Mouse (Mus musculus): ENCODE measurements around the gene Hmga2. TPM values are rescaled to one million over a fixed set of nuclear protein-coding genes. Genes with fewer than 3 reads are reported as not detected.

The Hmga2 gene
- polyA plus RNA-seq (2015; fragmentation: Nextera tagmentation; extraction: Ambion mirVana), result 4.3 and 5.1 TPM in 2 replicates

DNA sequence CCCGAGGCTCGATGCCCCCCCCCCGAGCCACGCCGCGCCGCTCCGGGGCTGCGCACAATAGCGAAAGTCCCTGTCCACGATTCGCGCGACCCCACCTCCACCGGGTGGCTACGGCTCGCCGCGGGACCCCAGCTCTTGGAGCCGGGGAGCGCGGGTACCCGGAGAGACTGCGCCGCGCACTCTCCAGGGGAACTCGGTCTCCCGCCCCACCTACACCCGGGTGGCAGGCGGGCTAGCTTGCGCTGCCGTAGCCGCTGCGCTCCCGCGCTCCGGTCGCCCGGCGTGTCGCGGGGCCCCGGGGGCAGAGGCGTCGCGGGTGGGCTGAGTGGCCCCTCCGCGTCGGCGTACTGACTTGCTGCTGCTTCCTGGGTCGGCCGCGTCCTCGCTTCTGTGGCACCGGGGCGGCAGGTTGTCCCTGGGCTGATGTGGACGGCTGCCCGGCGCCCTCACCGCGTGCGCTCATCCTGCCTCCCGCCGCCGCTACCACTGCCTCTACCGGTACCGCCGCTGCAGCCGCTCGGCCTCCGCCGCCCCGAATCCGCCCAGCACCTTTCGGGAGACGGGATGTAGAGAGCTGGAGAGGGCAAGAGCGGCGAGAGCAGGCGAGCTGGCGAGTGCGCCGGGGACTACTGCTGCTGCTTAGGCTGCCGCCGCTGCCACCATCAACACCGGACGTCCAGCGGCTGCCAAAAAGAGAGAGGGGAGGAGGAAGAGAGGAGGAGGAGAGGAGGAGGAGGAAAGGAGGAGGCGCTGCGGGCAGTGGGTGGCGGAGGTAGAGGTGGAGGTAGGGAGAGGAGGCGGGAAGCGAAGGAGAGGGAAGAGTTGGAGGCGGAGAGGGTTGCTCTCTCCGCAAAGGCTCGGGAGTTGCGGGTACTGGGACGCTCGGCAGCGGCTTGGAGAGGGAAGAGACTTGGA, at the start of gene Hmga2:
Gene Hmga2 (minus strand): TSS at position 869 of the 915 bp plus-strand sequence.
- under 1% methylated on average over 98 of the region's 99 CpGs for WGBS
- H3K27me3 ChIP-seq, result peaks cover 21% of the 10 kb centered on the region
- H3K4me2 ChIP-seq, result peak within 1 kb of the TSS; percentile 94
- peak within 1 kb of the TSS; percentile 80 for H3K9ac ChIP-seq
- no peaks in the 10 kb centered on the region for H3K9me3 ChIP-seq
- ATAC-seq (ENCODE audit: low FRiP score), result peak; percentile 59
- H3K4me3 ChIP-seq, result peak within 1 kb of the TSS; percentile 74
- H3K36me3 ChIP-seq, result no peaks in the 10 kb centered on the region
- peaks cover 42% of the 10 kb centered on the region for H3K4me1 ChIP-seq (replicated peaks)
- H3K27ac ChIP-seq, result peak within 1 kb of the TSS; percentile 49

DNA sequence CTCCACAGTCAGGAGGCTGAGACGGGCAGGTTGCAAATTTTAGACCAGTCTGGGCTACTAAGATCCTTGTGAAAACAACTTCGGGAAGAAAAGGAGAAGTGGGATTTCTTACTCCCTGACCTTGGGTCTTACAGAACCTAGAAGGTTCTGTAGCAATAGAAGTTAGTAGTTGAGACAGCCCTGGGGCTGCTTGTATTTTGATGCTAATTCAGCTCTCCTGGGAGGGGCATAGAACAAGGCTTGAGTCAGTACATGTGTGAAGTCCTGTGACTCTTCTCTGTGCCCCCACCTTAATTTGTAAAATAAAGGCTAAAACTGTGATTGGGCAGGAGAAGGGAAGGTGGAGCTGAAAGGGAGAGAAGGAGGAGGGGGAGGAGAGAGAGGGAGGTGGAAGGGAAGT, 46.7 kb upstream of the Hmga2 start:
- ATAC-seq (ENCODE audit: low FRiP score), result no peak
- Histone ChIP-seq H3K4me3 (no peak overlapping the region), H3K4me2 (no peak overlapping the region), H3K36me3 (no peaks in the 10 kb centered on the region), H3K9me3 (no peaks in the 10 kb centered on the region), H3K27me3 (no peaks in the 10 kb centered on the region), H3K27ac (no peak overlapping the region), H3K4me1 (replicated peaks) (no peaks in the 10 kb centered on the region), H3K9ac (no peak overlapping the region)
- 87% methylated on average over 2 of the region's 2 CpGs for WGBS

DNA sequence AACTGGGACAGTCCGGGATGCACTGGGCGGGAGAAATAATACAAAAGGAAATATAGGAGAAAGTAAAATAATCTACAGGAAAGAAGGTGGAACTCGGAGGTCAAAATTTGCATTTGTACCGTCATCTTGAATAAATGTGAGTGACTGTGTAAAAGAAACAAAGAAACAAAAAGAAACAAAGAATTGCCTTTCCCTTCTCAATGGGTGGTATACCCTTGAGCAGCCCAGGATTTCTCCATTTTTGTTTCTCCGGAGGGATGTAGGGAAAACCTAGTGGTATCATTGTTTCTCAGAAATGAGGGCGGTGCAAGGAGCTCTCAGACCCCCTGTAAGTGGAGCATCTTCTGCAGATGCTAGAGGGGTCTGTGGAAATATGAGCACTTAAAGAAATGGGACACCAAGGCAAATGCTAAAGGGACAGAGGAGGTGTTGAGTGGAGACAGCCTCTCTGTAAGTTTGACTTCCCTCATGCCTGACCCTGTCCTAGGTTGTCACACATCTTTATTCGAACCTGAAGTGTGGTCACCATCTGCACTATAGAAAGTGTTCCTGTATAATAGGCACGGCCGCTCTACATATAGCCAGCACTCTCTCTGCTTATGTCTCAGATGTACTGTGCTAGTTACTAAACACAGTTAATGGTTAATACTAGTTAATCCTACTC, 45.8 kb upstream of the Hmga2 start:
- H3K4me1 ChIP-seq (replicated peaks), result no peaks in the 10 kb centered on the region
- H3K4me2 ChIP-seq, result no peak overlapping the region
- 60% methylated on average over 9 of the region's 9 CpGs for WGBS
- no peak overlapping the region for H3K27ac ChIP-seq
- no peak for ATAC-seq (ENCODE audit: low FRiP score)
- no peak overlapping the region for H3K4me3 ChIP-seq
- H3K36me3 ChIP-seq, result no peaks in the 10 kb centered on the region
- no peak overlapping the region for H3K9ac ChIP-seq
- no peaks in the 10 kb centered on the region for H3K9me3 ChIP-seq
- H3K27me3 ChIP-seq, result no peaks in the 10 kb centered on the region

DNA sequence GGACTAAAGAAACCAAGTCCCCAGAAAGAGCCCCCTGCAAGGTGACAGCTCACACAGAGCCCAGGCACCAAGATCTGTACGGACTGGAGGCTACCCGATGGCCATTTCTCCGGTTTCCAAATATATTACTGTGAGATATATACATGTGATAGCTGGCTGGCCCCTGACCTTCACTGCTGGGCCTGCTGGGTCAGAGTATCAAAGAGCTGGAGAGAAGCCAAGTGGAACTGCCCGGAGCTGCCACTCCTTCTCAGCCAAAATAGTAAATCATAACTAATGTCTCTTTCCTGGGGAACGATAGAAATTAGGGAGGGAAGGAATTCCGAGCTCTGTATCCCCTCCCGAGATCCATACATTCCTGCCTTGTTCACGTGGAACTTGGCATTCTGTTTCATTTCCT, 40.0 kb upstream of the Hmga2 start:
- no peaks in the 10 kb centered on the region for H3K27me3 ChIP-seq
- no peak for ATAC-seq (ENCODE audit: low FRiP score)
- 68% methylated on average over 8 of the region's 8 CpGs for WGBS
- no peak overlapping the region for H3K27ac ChIP-seq
- no peak overlapping the region for H3K4me3 ChIP-seq
- H3K36me3 ChIP-seq, result no peaks in the 10 kb centered on the region
- 0 out of 2 replicates have a peak, but pooled peaks cover 7% of the 10 kb centered on the region for H3K4me1 ChIP-seq (replicated peaks)
- H3K9me3 ChIP-seq, result no peaks in the 10 kb centered on the region
- H3K4me2 ChIP-seq, result no peak overlapping the region
- no peak overlapping the region for H3K9ac ChIP-seq

DNA sequence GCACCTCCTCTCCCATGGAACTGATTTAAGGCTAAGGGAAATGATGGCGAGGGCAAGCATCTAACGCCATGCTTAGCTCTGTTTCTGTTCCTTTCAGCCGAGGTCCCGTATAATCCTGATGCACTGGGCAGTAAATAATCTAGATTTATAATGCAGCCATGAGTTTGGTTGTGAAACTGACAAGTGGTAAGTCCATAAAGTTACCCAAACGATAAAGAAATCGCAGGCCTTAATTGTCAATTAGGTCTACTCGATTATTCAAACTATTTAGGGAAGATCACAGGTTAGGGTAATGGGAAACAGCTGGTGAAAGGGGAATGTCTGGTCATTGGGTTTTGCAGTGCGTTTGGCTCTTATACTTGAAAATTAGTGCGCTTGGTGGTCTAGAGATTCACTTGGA, 37.5 kb upstream of the Hmga2 start:
- WGBS, result 81% methylated on average over 9 of the region's 9 CpGs
- Histone ChIP-seq H3K4me3 (no peak overlapping the region), H3K27me3 (no peaks in the 10 kb centered on the region), H3K4me2 (no peak overlapping the region), H3K27ac (no peak overlapping the region), H3K4me1 (replicated peaks) (0 out of 2 replicates have a peak, but pooled peaks cover 7% of the 10 kb centered on the region), H3K9ac (no peak overlapping the region), H3K36me3 (no peaks in the 10 kb centered on the region), H3K9me3 (no peaks in the 10 kb centered on the region)
- ATAC-seq (ENCODE audit: low FRiP score), result no peak

DNA sequence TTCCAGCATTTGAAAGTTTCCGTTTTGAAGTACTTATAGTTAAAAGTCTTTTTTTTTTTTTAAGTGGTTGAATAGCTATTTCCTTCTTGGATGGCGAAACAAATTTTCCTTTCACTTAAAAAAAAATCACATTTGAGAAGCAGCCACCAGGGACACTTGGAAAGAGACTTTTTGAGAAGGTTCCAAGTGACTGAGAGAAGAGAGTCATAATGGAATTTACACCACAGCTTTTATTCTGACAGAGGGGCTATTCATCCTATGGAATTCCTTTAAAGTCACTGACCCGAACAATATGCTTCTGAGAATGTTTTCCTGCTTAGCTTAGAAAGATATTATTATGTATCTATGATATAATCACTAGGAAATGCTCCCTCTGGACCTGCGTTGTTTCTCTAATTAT, 36.7 kb upstream of the Hmga2 start:
- H3K36me3 ChIP-seq, result no peaks in the 10 kb centered on the region
- no peak overlapping the region for H3K4me3 ChIP-seq
- H3K4me2 ChIP-seq, result no peak overlapping the region
- no peaks in the 10 kb centered on the region for H3K27me3 ChIP-seq
- 55% methylated on average over 4 of the region's 4 CpGs for WGBS
- no peak overlapping the region for H3K9ac ChIP-seq
- H3K9me3 ChIP-seq, result no peaks in the 10 kb centered on the region
- H3K4me1 ChIP-seq (replicated peaks), result 0 out of 2 replicates have a peak, but pooled peaks cover 7% of the 10 kb centered on the region
- H3K27ac ChIP-seq, result no peak overlapping the region
- no peak for ATAC-seq (ENCODE audit: low FRiP score)

DNA sequence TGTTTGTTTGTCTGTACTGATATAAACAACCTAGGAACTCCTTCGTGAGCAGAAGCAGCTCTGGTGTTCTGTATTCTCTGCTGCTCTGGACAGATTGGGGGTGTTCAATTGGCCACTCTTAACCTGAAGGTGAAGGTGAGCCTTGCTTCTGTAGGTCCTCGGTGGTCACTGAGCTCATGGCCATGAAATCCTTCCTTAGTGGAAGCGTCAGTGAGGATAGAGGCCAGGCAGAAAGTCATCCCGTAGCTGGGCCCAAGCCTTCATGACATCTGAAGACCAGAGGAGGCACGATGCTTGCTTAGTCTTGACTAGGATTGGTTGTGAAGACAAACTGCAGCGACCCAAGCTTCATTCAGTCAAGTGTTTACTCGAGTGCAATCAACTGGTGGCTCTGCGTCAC, 35.9 kb upstream of the Hmga2 start:
- Histone ChIP-seq H3K9ac (no peak overlapping the region), H3K4me3 (no peak overlapping the region), H3K4me1 (replicated peaks) (0 out of 2 replicates have a peak, but pooled peaks cover 7% of the 10 kb centered on the region), H3K27ac (no peak overlapping the region), H3K27me3 (no peaks in the 10 kb centered on the region), H3K36me3 (no peaks in the 10 kb centered on the region), H3K9me3 (no peaks in the 10 kb centered on the region), H3K4me2 (no peak overlapping the region)
- no peak for ATAC-seq (ENCODE audit: low FRiP score)
- 95% methylated on average over 8 of the region's 8 CpGs for WGBS

DNA sequence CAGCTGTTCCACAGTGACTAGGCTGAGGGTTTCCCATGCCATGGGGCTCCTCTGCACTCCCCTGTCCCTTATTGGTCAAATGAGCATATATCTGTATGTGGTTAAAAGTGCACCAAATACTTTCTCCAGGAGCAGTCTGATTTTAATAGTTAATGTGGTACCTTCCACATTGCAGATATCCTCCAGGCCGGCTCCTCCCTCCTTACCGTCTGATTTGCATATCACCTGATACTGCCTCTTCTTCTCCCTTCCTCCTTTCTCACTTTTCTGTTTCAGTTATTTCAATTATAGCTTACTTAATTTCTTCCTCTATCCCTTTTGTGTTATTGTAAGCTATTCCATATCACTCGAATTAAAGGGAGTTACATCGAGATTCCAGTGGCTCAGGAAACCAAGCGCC, 27.7 kb upstream of the Hmga2 start:
- no peak overlapping the region for H3K4me3 ChIP-seq
- 87% methylated on average over 5 of the region's 5 CpGs for WGBS
- H3K36me3 ChIP-seq, result no peaks in the 10 kb centered on the region
- no peak for ATAC-seq (ENCODE audit: low FRiP score)
- H3K27me3 ChIP-seq, result no peaks in the 10 kb centered on the region
- H3K9me3 ChIP-seq, result no peaks in the 10 kb centered on the region
- H3K4me1 ChIP-seq (replicated peaks), result no peaks in the 10 kb centered on the region; the same call in 1 of the 2 replicates
- H3K4me2 ChIP-seq, result no peak overlapping the region
- no peak overlapping the region for H3K9ac ChIP-seq
- no peak overlapping the region for H3K27ac ChIP-seq

DNA sequence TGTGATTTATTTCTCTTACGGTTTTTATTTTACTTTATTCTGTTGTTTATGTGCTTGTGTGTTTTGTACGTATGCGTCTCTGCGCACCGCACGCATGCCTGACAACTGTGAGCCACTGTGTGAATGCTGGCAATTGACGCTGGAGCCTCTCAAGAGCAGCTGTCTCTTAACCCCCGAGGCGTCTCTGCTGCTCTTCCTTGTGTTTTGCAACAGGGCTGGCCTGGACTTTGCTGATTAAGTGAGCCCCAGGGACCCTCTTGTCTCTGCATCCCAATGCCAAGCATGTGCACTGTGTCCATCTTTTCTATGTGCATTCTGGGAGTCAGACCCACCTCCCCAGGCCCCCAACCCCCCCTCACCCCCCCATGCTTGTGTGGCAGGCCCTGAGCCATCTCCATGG, 24.5 kb upstream of the Hmga2 start:
- Histone ChIP-seq H3K36me3 (no peaks in the 10 kb centered on the region), H3K27me3 (no peaks in the 10 kb centered on the region), H3K9me3 (no peaks in the 10 kb centered on the region), H3K27ac (no peak overlapping the region), H3K4me1 (replicated peaks) (no peaks in the 10 kb centered on the region; the same call in 1 of the 2 replicates), H3K9ac (no peak overlapping the region), H3K4me3 (no peak overlapping the region), H3K4me2 (no peak overlapping the region)
- WGBS, result 51% methylated on average over 9 of the region's 9 CpGs
- peak; percentile 57; the same call in 1 of the 2 replicates for ATAC-seq (ENCODE audit: low FRiP score)

DNA sequence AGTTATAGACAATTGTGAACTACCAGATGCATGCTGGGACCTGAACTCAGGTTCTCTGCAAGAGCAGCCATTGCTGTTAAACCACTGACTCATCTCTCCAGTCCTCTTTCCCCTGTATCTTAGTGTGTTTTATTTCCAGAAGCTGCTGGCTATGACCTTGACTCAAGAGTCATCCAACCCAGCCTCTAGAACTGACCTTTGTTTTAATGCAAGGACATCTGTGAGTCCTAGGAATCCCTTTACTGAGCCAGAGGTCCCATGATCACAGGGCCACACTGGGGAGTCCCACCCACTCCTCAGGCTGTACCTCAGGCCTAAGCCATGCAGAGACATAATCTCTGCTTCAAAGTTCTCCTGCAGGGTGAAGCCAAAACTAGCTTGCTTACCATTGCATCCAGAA, 21.8 kb upstream of the Hmga2 start:
- Histone ChIP-seq H3K4me2 (no peak overlapping the region), H3K27me3 (no peaks in the 10 kb centered on the region), H3K27ac (no peak overlapping the region), H3K9me3 (no peaks in the 10 kb centered on the region), H3K36me3 (no peaks in the 10 kb centered on the region), H3K9ac (no peak overlapping the region), H3K4me1 (replicated peaks) (no peaks in the 10 kb centered on the region; the same call in 1 of the 2 replicates), H3K4me3 (no peak overlapping the region)
- no peak for ATAC-seq (ENCODE audit: low FRiP score)

DNA sequence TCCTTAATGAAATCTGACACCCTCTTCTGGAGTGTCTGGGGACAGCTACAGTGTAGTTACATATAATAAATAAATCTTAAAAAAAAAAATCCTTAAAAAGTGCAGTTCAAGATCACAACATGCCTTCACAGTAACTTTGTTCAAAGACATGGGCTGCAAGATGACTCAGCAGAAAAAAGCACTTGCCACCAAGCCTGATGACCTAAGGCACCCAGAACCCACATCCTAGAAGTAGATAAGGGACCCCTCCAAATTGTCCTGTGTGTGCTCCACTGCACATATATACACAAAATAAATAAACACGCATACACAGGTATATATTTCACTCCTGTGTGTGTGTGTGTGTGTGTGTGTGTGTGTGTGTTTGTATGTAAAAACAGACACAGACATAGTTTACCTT, 18.4 kb upstream of the Hmga2 start:
- Histone ChIP-seq H3K4me2 (no peak overlapping the region), H3K4me1 (replicated peaks) (no peaks in the 10 kb centered on the region), H3K9ac (no peak overlapping the region), H3K27ac (no peak overlapping the region), H3K9me3 (no peaks in the 10 kb centered on the region), H3K4me3 (no peak overlapping the region), H3K27me3 (no peaks in the 10 kb centered on the region), H3K36me3 (no peaks in the 10 kb centered on the region)
- WGBS, result 100% methylated on average over 1 of the region's 1 CpGs
- no peak for ATAC-seq (ENCODE audit: low FRiP score)

DNA sequence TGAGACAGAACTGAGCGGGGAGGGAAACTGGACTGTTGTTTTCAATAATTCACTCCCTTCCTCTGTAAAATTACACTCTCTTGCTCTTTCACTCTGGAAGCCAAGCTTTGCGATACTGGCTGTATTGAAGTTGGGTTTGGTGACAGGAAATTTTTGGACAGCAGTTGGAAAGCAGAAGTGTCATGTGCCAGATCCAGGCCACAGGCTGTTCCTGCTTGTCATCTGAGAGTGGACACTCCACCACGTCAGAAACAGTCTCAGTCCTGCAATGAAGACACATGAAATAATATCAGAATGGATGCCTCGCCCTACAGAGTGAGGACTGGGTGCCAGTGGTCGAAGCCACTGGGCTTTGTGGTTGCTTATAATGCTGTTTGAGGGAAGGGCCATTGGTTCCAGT, 15.2 kb upstream of the Hmga2 start:
- Histone ChIP-seq H3K27me3 (no peaks in the 10 kb centered on the region), H3K27ac (no peak overlapping the region), H3K4me3 (no peak overlapping the region), H3K4me2 (no peak overlapping the region), H3K9me3 (peaks cover 10% of the 10 kb centered on the region), H3K9ac (no peak overlapping the region), H3K36me3 (no peaks in the 10 kb centered on the region), H3K4me1 (replicated peaks) (no peaks in the 10 kb centered on the region)
- no peak for ATAC-seq (ENCODE audit: low FRiP score)
- 85% methylated on average over 5 of the region's 5 CpGs for WGBS
